Mouse (Mus musculus): ENCODE measurements at regions not wholly inside any gene's neighbourhood (a gene's known extent, or its start where the extent isn't known, plus 50 kb on each side); places are given as distances from the start of the nearest gene placed in this dataset.
A peak's percentile ranks its signal among the peaks of the same experiment; 100 is the strongest.
"Not testable (repeated sequence)": the region's sequence is repeated elsewhere in the genome, so short reads cannot be mapped to it uniquely, and the experiment has no call there.

- no peak overlapping the region for H3K4me2 ChIP-seq
- WGBS: 41% methylated on average over 2 of the region's 2 CpGs
- H3K9ac ChIP-seq: no peak overlapping the region
- H3K4me1 ChIP-seq (replicated peaks): peaks cover 10% of the 10 kb centered on the region
- peak; percentile 81; the same call in 1 of the 2 replicates for ATAC-seq (ENCODE audit: low read depth)
- 0 out of 2 replicates have a peak, but pooled peaks cover 3% of the 10 kb centered on the region for H3K27me3 ChIP-seq
- no peak overlapping the region for H3K4me3 ChIP-seq
- H3K9me3 ChIP-seq: no peaks in the 10 kb centered on the region
- no peaks in the 10 kb centered on the region for H3K36me3 ChIP-seq
- H3K27ac ChIP-seq (replicated peaks): no peak overlapping the region
Measured at GRCm38 (mm10) chr17:4540435-4540834, 453.7 kb upstream of the Arid1b start.

- peaks cover 10% of the 10 kb centered on the region for H3K4me1 ChIP-seq (replicated peaks)
- H3K4me2 ChIP-seq: peak overlapping the region; percentile 3
- H3K36me3 ChIP-seq: no peaks in the 10 kb centered on the region
- 0 out of 2 replicates have a peak, but pooled peaks cover 3% of the 10 kb centered on the region for H3K27me3 ChIP-seq
- no peak overlapping the region for H3K9ac ChIP-seq
- H3K27ac ChIP-seq (replicated peaks): peak overlapping the region; percentile 20
- no peaks in the 10 kb centered on the region for H3K9me3 ChIP-seq
- WGBS: 24% methylated on average over 7 of the region's 7 CpGs
- ATAC-seq (ENCODE audit: low read depth): peak; percentile 82
- H3K4me3 ChIP-seq: no peak overlapping the region
Measured at GRCm38 (mm10) chr17:4541020-4541743, 452.9 kb upstream of the Arid1b start.

- no peak for ATAC-seq (ENCODE audit: low read depth)
- WGBS: 53% methylated on average over 2 of the region's 2 CpGs
- Histone ChIP-seq H3K4me1 (replicated peaks) (peaks cover under 1% of the 10 kb centered on the region; the same call in 1 of the 2 replicates), H3K27me3 (no peaks in the 10 kb centered on the region), H3K9me3 (no peaks in the 10 kb centered on the region), H3K4me2 (no peak overlapping the region), H3K36me3 (no peaks in the 10 kb centered on the region), H3K9ac (no peak overlapping the region), H3K27ac (replicated peaks) (no peak overlapping the region), H3K4me3 (no peak overlapping the region)
Measured at GRCm38 (mm10) chr17:4546579-4546978, 447.6 kb upstream of the Arid1b start.

GRCm38 (mm10) chr17:4553026-4553425 is 441.1 kb upstream of the Arid1b start:
- not testable (repeated sequence) for ATAC-seq (ENCODE audit: low read depth)
- 88% methylated on average over 4 of the region's 4 CpGs for WGBS

GRCm38 (mm10) chr17:4563641-4564040 is 430.5 kb upstream of the Arid1b start:
- Histone ChIP-seq H3K4me1 (replicated peaks) (no peaks in the 10 kb centered on the region), H3K4me3 (no peak overlapping the region), H3K36me3 (no peaks in the 10 kb centered on the region), H3K9me3 (no peaks in the 10 kb centered on the region), H3K4me2 (no peak overlapping the region), H3K27me3 (no peaks in the 10 kb centered on the region), H3K9ac (no peak overlapping the region), H3K27ac (replicated peaks) (no peak overlapping the region)
- WGBS: 78% methylated on average over 3 of the region's 3 CpGs
- ATAC-seq (ENCODE audit: low read depth): no peak

More at GRCm38 (mm10) chr17:4553026-4553425, 441.1 kb upstream of the Arid1b start:
- H3K9ac ChIP-seq; H3K27ac ChIP-seq (replicated peaks); H3K9me3 ChIP-seq; H3K4me2 ChIP-seq; H3K36me3 ChIP-seq; H3K27me3 ChIP-seq; H3K4me3 ChIP-seq; H3K4me1 ChIP-seq (replicated peaks): not testable (repeated sequence)

GRCm38 (mm10) chr17:4576883-4577282 is 417.2 kb upstream of the Arid1b start:
- H3K27me3 ChIP-seq: no peaks in the 10 kb centered on the region
- H3K36me3 ChIP-seq: no peaks in the 10 kb centered on the region
- no peaks in the 10 kb centered on the region for H3K9me3 ChIP-seq
- H3K4me2 ChIP-seq: no peak overlapping the region
- no peaks in the 10 kb centered on the region for H3K4me1 ChIP-seq (replicated peaks)
- no peak for ATAC-seq (ENCODE audit: low read depth)
- no peak overlapping the region for H3K9ac ChIP-seq
- no peak overlapping the region for H3K27ac ChIP-seq (replicated peaks)
- 73% methylated on average over 5 of the region's 5 CpGs for WGBS
- H3K4me3 ChIP-seq: no peak overlapping the region

- H3K27ac ChIP-seq (replicated peaks): no peak overlapping the region
- 90% methylated on average over 11 of the region's 11 CpGs for WGBS
- H3K4me1 ChIP-seq (replicated peaks): no peaks in the 10 kb centered on the region
- H3K9ac ChIP-seq: no peak overlapping the region
- no peak overlapping the region for H3K4me3 ChIP-seq
- H3K4me2 ChIP-seq: no peak overlapping the region
- H3K36me3 ChIP-seq: no peaks in the 10 kb centered on the region
- no peaks in the 10 kb centered on the region for H3K9me3 ChIP-seq
- H3K27me3 ChIP-seq: no peaks in the 10 kb centered on the region
- no peak for ATAC-seq (ENCODE audit: low read depth)
Measured at GRCm38 (mm10) chr17:4581851-4582250, 412.3 kb upstream of the Arid1b start.

GRCm38 (mm10) chr17:4610481-4610880 is 383.7 kb upstream of the Arid1b start:
- WGBS: 87% methylated on average over 8 of the region's 8 CpGs
- Histone ChIP-seq H3K9ac (no peak overlapping the region), H3K27me3 (no peaks in the 10 kb centered on the region), H3K4me1 (replicated peaks) (no peaks in the 10 kb centered on the region), H3K36me3 (no peaks in the 10 kb centered on the region), H3K4me2 (no peak overlapping the region), H3K4me3 (no peak overlapping the region), H3K27ac (replicated peaks) (no peak overlapping the region), H3K9me3 (no peaks in the 10 kb centered on the region)
- no peak for ATAC-seq (ENCODE audit: low read depth)

GRCm38 (mm10) chr17:4610993-4611392 is 383.1 kb upstream of the Arid1b start:
- Histone ChIP-seq H3K9me3 (no peaks in the 10 kb centered on the region), H3K36me3 (no peaks in the 10 kb centered on the region), H3K4me3 (no peak overlapping the region), H3K9ac (no peak overlapping the region), H3K27me3 (no peaks in the 10 kb centered on the region), H3K27ac (replicated peaks) (no peak overlapping the region), H3K4me2 (no peak overlapping the region), H3K4me1 (replicated peaks) (no peaks in the 10 kb centered on the region)
- 92% methylated on average over 5 of the region's 5 CpGs for WGBS
- ATAC-seq (ENCODE audit: low read depth): no peak

GRCm38 (mm10) chr17:4611711-4612110 is 382.4 kb upstream of the Arid1b start:
- Histone ChIP-seq H3K9ac (no peak overlapping the region), H3K4me1 (replicated peaks) (no peaks in the 10 kb centered on the region), H3K4me2 (no peak overlapping the region), H3K27ac (replicated peaks) (no peak overlapping the region), H3K4me3 (no peak overlapping the region), H3K27me3 (no peaks in the 10 kb centered on the region), H3K9me3 (no peaks in the 10 kb centered on the region), H3K36me3 (no peaks in the 10 kb centered on the region)
- 90% methylated on average over 2 of the region's 2 CpGs for WGBS
- ATAC-seq (ENCODE audit: low read depth): no peak

GRCm38 (mm10) chr17:4612136-4612535 is 382.0 kb upstream of the Arid1b start:
- 57% methylated on average over 10 of the region's 10 CpGs for WGBS
- Histone ChIP-seq H3K4me3 (no peak overlapping the region), H3K9me3 (no peaks in the 10 kb centered on the region), H3K27ac (replicated peaks) (no peak overlapping the region), H3K36me3 (no peaks in the 10 kb centered on the region), H3K9ac (no peak overlapping the region), H3K4me1 (replicated peaks) (no peaks in the 10 kb centered on the region), H3K27me3 (no peaks in the 10 kb centered on the region), H3K4me2 (no peak overlapping the region)
- no peak for ATAC-seq (ENCODE audit: low read depth)

GRCm38 (mm10) chr17:4612741-4613140 is 381.4 kb upstream of the Arid1b start:
- WGBS: 88% methylated on average over 7 of the region's 7 CpGs

GRCm38 (mm10) chr17:4620361-4620760 is 373.8 kb upstream of the Arid1b start:
- ATAC-seq (ENCODE audit: low read depth): no peak
- no peak overlapping the region for H3K9ac ChIP-seq
- no peaks in the 10 kb centered on the region for H3K27me3 ChIP-seq
- no peaks in the 10 kb centered on the region for H3K4me1 ChIP-seq (replicated peaks)
- no peak overlapping the region for H3K4me2 ChIP-seq
- no peak overlapping the region for H3K4me3 ChIP-seq
- H3K27ac ChIP-seq (replicated peaks): no peak overlapping the region
- no peaks in the 10 kb centered on the region for H3K36me3 ChIP-seq
- H3K9me3 ChIP-seq: no peaks in the 10 kb centered on the region

More at GRCm38 (mm10) chr17:4612741-4613140, 381.4 kb upstream of the Arid1b start:
- Histone ChIP-seq H3K9ac (no peak overlapping the region), H3K9me3 (no peaks in the 10 kb centered on the region), H3K36me3 (no peaks in the 10 kb centered on the region), H3K4me1 (replicated peaks) (no peaks in the 10 kb centered on the region), H3K27me3 (no peaks in the 10 kb centered on the region), H3K4me3 (no peak overlapping the region), H3K27ac (replicated peaks) (no peak overlapping the region), H3K4me2 (no peak overlapping the region)
- no peak for ATAC-seq (ENCODE audit: low read depth)
